Comparison of ENCODE assay signal across 12 mouse cellular contexts in the genomic region with DNA sequence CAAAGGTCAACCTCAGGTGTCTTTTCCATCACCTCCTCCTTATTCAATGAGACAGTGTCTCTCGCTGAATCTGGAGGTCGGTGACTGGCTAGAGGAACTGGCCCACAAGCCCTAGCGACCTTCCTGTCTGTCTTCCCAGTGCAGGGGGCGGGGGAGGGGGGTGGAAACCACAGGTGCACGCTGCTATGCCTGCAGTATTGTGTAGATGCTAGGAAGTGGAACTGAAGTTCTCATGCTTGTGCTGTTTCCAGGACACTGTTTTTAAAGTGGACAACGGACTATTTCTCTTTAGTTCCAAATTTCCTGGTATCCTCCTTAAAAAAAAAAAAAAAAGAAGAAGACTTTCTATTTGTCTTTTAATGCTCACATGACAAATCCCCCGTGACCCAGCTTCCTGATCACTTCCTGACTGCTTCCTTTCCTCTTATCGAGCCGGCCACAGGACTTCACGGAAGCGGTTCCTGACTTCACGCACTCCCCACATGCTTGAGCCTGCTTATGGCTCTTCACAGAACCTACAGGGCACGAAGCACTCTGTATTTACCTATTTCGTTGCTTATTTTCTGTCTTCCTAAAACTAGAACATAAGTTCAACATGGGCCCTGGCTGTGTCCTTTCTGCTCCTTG. TPM values are rescaled to one million over a fixed set of nuclear protein-coding genes. Genes with fewer than 3 reads are reported as not detected.
DNase-seq lines count a peak whose midpoint lies in the region; ATAC-seq and TF ChIP-seq lines count a peak whose summit lies in the region.
"Had no signal": no experiment of that assay in that cellular context is flagged by ENCODE, and none has a peak within 500 bp of the region (broad histone marks: within the 10 kb centered on the region; RNA-seq: fewer than 3 reads in every experiment).

No protein-coding gene starts in this region.

- 65% methylated on average over 14 of the region's 14 CpGs for WGBS in lung, embryonic 14.5 days

- peak overlapping the region; percentile 22 for H3K4me3 ChIP-seq in gastrocnemius, adult 2 months
- H3K4me3 ChIP-seq in lung, embryonic 14.5 days (ENCODE audit: low read depth, low read length): no peak overlapping the region
- H3K4me3 ChIP-seq: forebrain, embryonic 12.5 days; lung, embryonic 15.5 days had no signal

- intact Hi-C loops in gastrocnemius, adult 2 months (cut with DNase I): no loop called here

- no peaks in the 10 kb centered on the region for H3K27me3 ChIP-seq in lung, embryonic 14.5 days (ENCODE audit: insufficient read depth, low read length)
- H3K27me3 ChIP-seq: forebrain, embryonic 12.5 days; lung, embryonic 15.5 days had no signal

- H3K9me3 ChIP-seq in lung, embryonic 14.5 days (ENCODE audit: low read depth, low read length): no peaks in the 10 kb centered on the region
- H3K9me3 ChIP-seq: forebrain, embryonic 12.5 days; lung, embryonic 15.5 days had no signal

- no peak for DNase-seq in gastrocnemius, adult 2 months
- no peak for DNase-seq in gastrocnemius, adult 18-20 months (ENCODE audit: low spot score)
- peak; percentile 5 for DNase-seq in lung, embryonic 14.5 days
- DNase-seq in lung, postnatal 25 days (ENCODE audit: low spot score): no peak
- DNase-seq in retina, postnatal 1 day: no peak
- no peak for DNase-seq in cerebellum, postnatal 14 days
- DNase-seq: embryo, embryonic 11 days had no signal

- H3K9ac ChIP-seq in lung, embryonic 14.5 days: no peak overlapping the region
- H3K9ac ChIP-seq: forebrain, embryonic 12.5 days; lung, embryonic 15.5 days had no signal

- no peak for TF ChIP-seq CTCF in gastrocnemius, adult 2 months (IDR thresholded peaks at IDR 0.05)
- no peak for TF ChIP-seq CTCF in lung, embryonic 14.5 days (IDR thresholded peaks at IDR 0.05; ENCODE audit: low read depth)

- H3K36me3 ChIP-seq in lung, embryonic 14.5 days (ENCODE audit: insufficient read depth): 0 out of 2 replicates have a peak, but pooled peaks cover 4% of the 10 kb centered on the region
- H3K36me3 ChIP-seq: forebrain, embryonic 12.5 days; lung, embryonic 15.5 days had no signal

- H3K4me2 ChIP-seq in lung, embryonic 14.5 days: no peak overlapping the region
- H3K4me2 ChIP-seq: forebrain, embryonic 12.5 days; lung, embryonic 15.5 days had no signal

- 0 out of 2 replicates have a peak, but pooled peaks cover 3% of the 10 kb centered on the region for H3K4me1 ChIP-seq in lung, embryonic 14.5 days (ENCODE audit: insufficient read depth)
- H3K4me1 ChIP-seq: forebrain, embryonic 12.5 days had no signal

- no peak overlapping the region for H3K27ac ChIP-seq in gastrocnemius, adult 2 months
- H3K27ac ChIP-seq in lung, embryonic 14.5 days (ENCODE audit: low read depth): no peak overlapping the region
- H3K27ac ChIP-seq: forebrain, embryonic 12.5 days; lung, embryonic 15.5 days had no signal

- ATAC-seq in lung, embryonic 14.5 days (ENCODE audit: insufficient read depth): no peak
- ATAC-seq in activated CD4-positive, CD25-positive, alpha-beta regulatory T cell, adult 4 months: peak; percentile 40
- ATAC-seq in monocyte, adult 5-6 weeks (replicated peaks; ENCODE audit: insufficient number of reproducible peaks, low FRiP score, low TSS enrichment, poor library complexity, severe bottlenecking): 0 out of 2 replicates have a peak, but pooled peaks have one; percentile 46
- ATAC-seq: intestine, postnatal 0 days had no signal

RNA-seq across cellular contexts. Expression of a gene that starts 19.9 kb away (rescaled TPM):
- total RNA-seq in gastrocnemius, adult 2 months (2021): 10 to 100 TPM; 12.2 to 14.4 TPM
- total RNA-seq in gastrocnemius, adult 18-20 months (2021): 10 to 100 TPM; 15.3 to 16.5 TPM
- 15.4 and 18.0 TPM in 2 replicates for polyA plus RNA-seq in lung, embryonic 14.5 days (2014; fragmentation: Nextera tagmentation; extraction: Ambion mirVana)
- 10 to 100 TPM; 21.1 to 26.9 TPM for polyA plus RNA-seq in activated CD4-positive, CD25-positive, alpha-beta regulatory T cell, adult 4 months (2017; shearing (Covaris generic))
- total RNA-seq in monocyte, adult 5-6 weeks (2017): 7.0 to 10.6 TPM (median 8.4 TPM) in 3 replicates

RNA-seq across cellular contexts. Expression of a gene that starts 20.0 kb away (rescaled TPM):
- total RNA-seq in gastrocnemius, adult 2 months (2021): 1 to 10 TPM; 1.0 to 1.6 TPM
- total RNA-seq in gastrocnemius, adult 18-20 months (2021): 1 to 10 TPM; 2.1 to 2.9 TPM
- 0.96 and 1.5 TPM in 2 replicates for polyA plus RNA-seq in lung, embryonic 14.5 days (2014; fragmentation: Nextera tagmentation; extraction: Ambion mirVana)
- under 1 TPM in 1 of 2 experiments, not detected in 1; 0.91 TPM for polyA plus RNA-seq in activated CD4-positive, CD25-positive, alpha-beta regulatory T cell, adult 4 months (2017; shearing (Covaris generic))
- 0.75 to 0.87 TPM in 2 of 3 replicates, not detected in the other for total RNA-seq in monocyte, adult 5-6 weeks (2017)

RNA-seq across cellular contexts. Expression of a gene that starts 27.3 kb away (rescaled TPM):
- 1 to 10 TPM in 1 of 2 experiments, under 1 TPM in 1; 0.82 to 1.3 TPM for total RNA-seq in gastrocnemius, adult 2 months (2021)
- total RNA-seq in gastrocnemius, adult 18-20 months (2021): 1 to 10 TPM in 1 of 2 experiments, under 1 TPM in 1; 1.00 to 1.1 TPM
- polyA plus RNA-seq in lung, embryonic 14.5 days (2014; fragmentation: Nextera tagmentation; extraction: Ambion mirVana): 3.0 and 3.5 TPM in 2 replicates
- polyA plus RNA-seq in activated CD4-positive, CD25-positive, alpha-beta regulatory T cell, adult 4 months (2017; shearing (Covaris generic)): under 1 TPM; 0.25 to 0.95 TPM
- total RNA-seq in monocyte, adult 5-6 weeks (2017): 0.29 to 0.32 TPM in 2 of 3 replicates, not detected in the other

RNA-seq across cellular contexts. Expression of a gene that starts 27.4 kb away (rescaled TPM):
- total RNA-seq in gastrocnemius, adult 2 months (2021): 10 to 100 TPM; 20.0 to 31.0 TPM
- total RNA-seq in gastrocnemius, adult 18-20 months (2021): 10 to 100 TPM; 20.4 to 25.4 TPM
- 45.8 and 51.1 TPM in 2 replicates for polyA plus RNA-seq in lung, embryonic 14.5 days (2014; fragmentation: Nextera tagmentation; extraction: Ambion mirVana)
- polyA plus RNA-seq in activated CD4-positive, CD25-positive, alpha-beta regulatory T cell, adult 4 months (2017; shearing (Covaris generic)): 10 to 100 TPM; 20.4 to 31.5 TPM
- total RNA-seq in monocyte, adult 5-6 weeks (2017): 5.7 to 9.8 TPM (median 8.6 TPM) in 3 replicates

RNA-seq across cellular contexts. Expression of a gene that starts 28.1 kb away (rescaled TPM):
- 10 to 100 TPM in 1 of 2 experiments, 1 to 10 TPM in 1; 8.5 to 10.8 TPM for total RNA-seq in gastrocnemius, adult 2 months (2021)
- 10 to 100 TPM; 11.7 to 12.5 TPM for total RNA-seq in gastrocnemius, adult 18-20 months (2021)
- 21.1 and 22.1 TPM in 2 replicates for polyA plus RNA-seq in lung, embryonic 14.5 days (2014; fragmentation: Nextera tagmentation; extraction: Ambion mirVana)
- 10 to 100 TPM; 35.6 to 36.6 TPM for polyA plus RNA-seq in activated CD4-positive, CD25-positive, alpha-beta regulatory T cell, adult 4 months (2017; shearing (Covaris generic))
- 66.2 to 82.0 TPM (median 67.1 TPM) in 3 replicates for total RNA-seq in monocyte, adult 5-6 weeks (2017)
